9 mouse cellular contexts compared by ENCODE assay signal in genomic region chr6:77628573-77629192, GRCm38 (mm10).
DNase-seq lines count a peak whose midpoint lies in the region; ATAC-seq and TF ChIP-seq lines count a peak whose summit lies in the region.
"Had no signal": no experiment of that assay in that cellular context is flagged by ENCODE, and none has a peak within 500 bp of the region (broad histone marks: within the 10 kb centered on the region; RNA-seq: fewer than 3 reads in every experiment).

No protein-coding gene starts in this region.

- no peak overlapping the region for H3K4me3 ChIP-seq in forebrain, postnatal 0 days (ENCODE audit: low read depth, low read length)
- no peak overlapping the region for H3K4me3 ChIP-seq in limb, embryonic 14.5 days (replicated peaks; ENCODE audit: low read length)
- H3K4me3 ChIP-seq: myocyte had no signal

- 50% methylated on average over 7 of the region's 7 CpGs for WGBS in forebrain, postnatal 0 days
- WGBS in limb, embryonic 14.5 days: 56% methylated on average over 7 of the region's 7 CpGs

- ATAC-seq in forebrain, postnatal 0 days: peak; percentile 91
- ATAC-seq in limb, embryonic 14.5 days (ENCODE audit: low FRiP score, low read depth): peak; percentile 62; the same call in 1 of the 2 replicates
- ATAC-seq in erythroblast, adult 5-6 weeks (replicated peaks; ENCODE audit: low FRiP score, poor library complexity, severe bottlenecking): no peak

- no peaks in the 10 kb centered on the region for H3K27me3 ChIP-seq in forebrain, postnatal 0 days (ENCODE audit: insufficient read depth, low read length)
- no peaks in the 10 kb centered on the region for H3K27me3 ChIP-seq in limb, embryonic 14.5 days (ENCODE audit: control insufficient read depth, insufficient read depth, low read length)

- peak; percentile 28 for DNase-seq in left cerebral cortex, adult 11 months (ENCODE audit: low spot score)
- DNase-seq in left cerebral cortex, postnatal 4 days: no peak
- peak; percentile 60 for DNase-seq in ZHBTc4 (ENCODE audit: low read depth, low spot score)
- peak; percentile 79 for DNase-seq in forebrain, postnatal 0 days
- peak; percentile 66 for DNase-seq in limb, embryonic 14.5 days (ENCODE audit: low spot score)
- no peak for DNase-seq in heart, adult 8-10 months (ENCODE audit: low spot score)
- DNase-seq in spleen, postnatal 4 days (ENCODE audit: low spot score in 2 of 2): no peak

- intact Hi-C loops in left cerebral cortex, postnatal 4 days (cut with DNase I): no loop called here

- H3K9me3 ChIP-seq in forebrain, postnatal 0 days (ENCODE audit: low read length): no peaks in the 10 kb centered on the region
- H3K9me3 ChIP-seq in limb, embryonic 14.5 days (ENCODE audit: control insufficient read depth, low read length): no peaks in the 10 kb centered on the region

- TF ChIP-seq POLR2A in limb, embryonic 14.5 days (IDR thresholded peaks at IDR 0.05; ENCODE audit: borderline replicate concordance, extremely low read depth, insufficient read depth, insufficient read length): no peak

- no peak overlapping the region for H3K9ac ChIP-seq in forebrain, postnatal 0 days
- H3K9ac ChIP-seq in limb, embryonic 14.5 days (ENCODE audit: low read depth, low read length, severe bottlenecking): no peak overlapping the region

- no peaks in the 10 kb centered on the region for H3K4me1 ChIP-seq in forebrain, postnatal 0 days (ENCODE audit: insufficient read depth)
- H3K4me1 ChIP-seq in limb, embryonic 14.5 days (ENCODE audit: control insufficient read depth, insufficient read depth, low read length): no peaks in the 10 kb centered on the region

- H3K36me3 ChIP-seq in forebrain, postnatal 0 days (ENCODE audit: insufficient read depth): no peaks in the 10 kb centered on the region
- no peaks in the 10 kb centered on the region for H3K36me3 ChIP-seq in limb, embryonic 14.5 days (ENCODE audit: control insufficient read depth, insufficient read depth, low read length)

- H3K27ac ChIP-seq in forebrain, postnatal 0 days (ENCODE audit: low read depth, low read length): no peak overlapping the region
- H3K27ac ChIP-seq in limb, embryonic 14.5 days (replicated peaks; ENCODE audit: low read depth, low read length): no peak overlapping the region

- no peak overlapping the region for H3K4me2 ChIP-seq in forebrain, postnatal 0 days (ENCODE audit: low read depth)
- no peak overlapping the region for H3K4me2 ChIP-seq in limb, embryonic 14.5 days (replicated peaks; ENCODE audit: low read depth, low read length, severe bottlenecking)

- TF ChIP-seq CTCF in forebrain, postnatal 0 days (IDR thresholded peaks at IDR 0.05; ENCODE audit: low read depth): peak; percentile 87

Comparison
In these comparisons a context has a peak if more than half of its experiments do, and no peak if none do; other contexts are left out.
1. DNase-seq: peak in left cerebral cortex, adult 11 months (single experiment), ZHBTc4 (single experiment), forebrain, postnatal 0 days (single experiment) and limb, embryonic 14.5 days (single experiment); none in left cerebral cortex, postnatal 4 days (single experiment), heart, adult 8-10 months (single experiment) and spleen, postnatal 4 days (0 of 2).